Mouse (Mus musculus) forebrain, embryonic 14.5 days (tissue): Measurements from ENCODE around the gene Nav2. TPM values are rescaled to one million over a fixed set of nuclear protein-coding genes. Genes with fewer than 3 reads are reported as not detected.

Experiments used
- ATAC-seq: fragments of 200-750 bp; cut with Nextera tagmentation; 2 replicates; pipeline ENCODE4 v1.8.0; 2017; ENCODE audit warnings: mild to moderate bottlenecking, moderate library complexity
- DNase-seq: peaks from one replicate; pipeline ENCODE4 v3.0.0-alpha.2; 2015; ENCODE audit warnings: low spot score
- H3K27ac ChIP-seq: fragments of 300-500 bp; sonication (generic); 2 replicates; pipeline ENCODE4 v1.5.1; 2014; ENCODE audit warnings: low read depth, mild to moderate bottlenecking, control low read depth, low read length, moderate library complexity
- H3K27me3 ChIP-seq: fragments of 300-500 bp; sonication (generic); replicated peaks from 2 replicates; pipeline ENCODE4 v1.6.1; 2014; ENCODE audit warnings: low read length, control low read depth, mixed read lengths; ENCODE audit not compliant: control insufficient read depth, insufficient read depth
- H3K36me3 ChIP-seq: fragments of 300-500 bp; sonication (generic); 2 replicates; pipeline ENCODE4 v1.6.1; 2014; ENCODE audit warnings: low read length, control low read depth; ENCODE audit not compliant: control insufficient read depth, insufficient read depth
- H3K4me1 ChIP-seq: fragments of 300-500 bp; sonication (generic); 2 replicates; pipeline ENCODE4 v1.6.1; 2014; ENCODE audit warnings: antibody characterized with exemption, low read length, control low read depth; ENCODE audit not compliant: control insufficient read depth, insufficient read depth
- H3K4me2 ChIP-seq: fragments of 300-500 bp; sonication (generic); 2 replicates; pipeline ENCODE4 v1.6.1; 2014; ENCODE audit warnings: mild to moderate bottlenecking, control low read depth, low read length
- H3K4me3 ChIP-seq: fragments of 300-500 bp; sonication (generic); 2 replicates; pipeline ENCODE4 v1.5.1; 2014; ENCODE audit warnings: low read depth, low read length, control low read depth
- H3K9ac ChIP-seq: fragments of 300-500 bp; sonication (generic); 2 replicates; pipeline ENCODE4 v1.6.1; 2014; ENCODE audit warnings: mild to moderate bottlenecking, low read length, control low read depth, moderate library complexity
- H3K9me3 ChIP-seq: fragments of 300-500 bp; sonication (generic); replicated peaks from 2 replicates; pipeline ENCODE4 v1.6.1; 2016; ENCODE audit warnings: low read length, control low read depth, mixed read lengths; ENCODE audit not compliant: control insufficient read depth
- WGBS: fragments of 180-500 bp; shearing (Covaris S2); extraction: QIAGEN DNeasy Blood & Tissue Kit; methylation state at CpG from one replicate; pipeline ENCODE4 v1.1.7; 2014; 5-methylcytosine and 5-hydroxymethylcytosine counted together
- polyA plus RNA-seq: library from polyadenylated mRNA; unstranded; fragments of >200 nt; fragmentation: Nextera tagmentation; extraction: Ambion mirVana; gene quantifications from 2 replicates; pipeline ENCODE4 v1.2.1, GENCODE M21; 2014

Gene Nav2
- polyA plus RNA-seq, 1 experiment from 2014 or later = 6.3 TPM

- no peak for ATAC-seq
- DNase-seq = no peak
- 90% methylated on average over 12 of the region's 12 CpGs for WGBS
Measured at GRCm38 (mm10) chr7:49415716-49416115, 507.2 kb downstream of the Nav2 start.

GRCm38 (mm10) chr7:49418841-49419240, 510.3 kb downstream of the Nav2 start:
- Histone ChIP-seq H3K9ac (no peak overlapping the region), H3K4me1 (no peaks in the 10 kb centered on the region), H3K9me3 (no peaks in the 10 kb centered on the region), H3K27ac (no peak overlapping the region), H3K27me3 (no peaks in the 10 kb centered on the region), H3K36me3 (no peaks in the 10 kb centered on the region), H3K4me3 (no peak overlapping the region), H3K4me2 (no peak overlapping the region)
- DNase-seq (no peak), ATAC-seq (no peak)
- 82% methylated on average over 13 of the region's 13 CpGs for WGBS

More at GRCm38 (mm10) chr7:49415716-49416115, 507.2 kb downstream of the Nav2 start:
- no peaks in the 10 kb centered on the region for H3K36me3 ChIP-seq
- H3K9me3 ChIP-seq = no peaks in the 10 kb centered on the region
- no peak overlapping the region for H3K4me2 ChIP-seq
- H3K9ac ChIP-seq = no peak overlapping the region
- H3K27me3 ChIP-seq = no peaks in the 10 kb centered on the region
- H3K27ac ChIP-seq = no peak overlapping the region
- H3K4me1 ChIP-seq = no peaks in the 10 kb centered on the region
- no peak overlapping the region for H3K4me3 ChIP-seq

GRCm38 (mm10) chr7:49420139-49420802, 511.8 kb downstream of the Nav2 start:
- Histone ChIP-seq H3K9ac (no peak overlapping the region), H3K9me3 (no peaks in the 10 kb centered on the region), H3K36me3 (no peaks in the 10 kb centered on the region), H3K4me3 (no peak overlapping the region), H3K4me1 (no peaks in the 10 kb centered on the region), H3K27me3 (no peaks in the 10 kb centered on the region), H3K27ac (no peak overlapping the region), H3K4me2 (no peak overlapping the region)
- 89% methylated on average over 17 of the region's 17 CpGs for WGBS
- ATAC-seq = no peak
- DNase-seq = no peak

GRCm38 (mm10) chr7:49421261-49421660, 512.7 kb downstream of the Nav2 start:
- H3K9ac ChIP-seq = no peak overlapping the region
- H3K27me3 ChIP-seq = no peaks in the 10 kb centered on the region
- DNase-seq = no peak
- 72% methylated on average over 4 of the region's 4 CpGs for WGBS
- H3K36me3 ChIP-seq = no peaks in the 10 kb centered on the region
- no peak for ATAC-seq
- no peaks in the 10 kb centered on the region for H3K4me1 ChIP-seq
- no peak overlapping the region for H3K4me3 ChIP-seq
- no peak overlapping the region for H3K27ac ChIP-seq
- no peak overlapping the region for H3K4me2 ChIP-seq
- no peaks in the 10 kb centered on the region for H3K9me3 ChIP-seq

- Histone ChIP-seq H3K9ac (no peak overlapping the region), H3K36me3 (no peaks in the 10 kb centered on the region), H3K4me1 (no peaks in the 10 kb centered on the region), H3K27ac (no peak overlapping the region), H3K4me3 (no peak overlapping the region), H3K9me3 (no peaks in the 10 kb centered on the region), H3K4me2 (no peak overlapping the region), H3K27me3 (no peaks in the 10 kb centered on the region)
- DNase-seq = no peak
- 89% methylated on average over 6 of the region's 6 CpGs for WGBS
- no peak for ATAC-seq
Measured at GRCm38 (mm10) chr7:49423943-49424342, 515.4 kb downstream of the Nav2 start.

GRCm38 (mm10) chr7:49426060-49426459, 517.5 kb downstream of the Nav2 start:
- H3K27me3 ChIP-seq = no peaks in the 10 kb centered on the region
- H3K9ac ChIP-seq = peak overlapping the region; percentile 30; the same call in 1 of the 2 replicates
- no peaks in the 10 kb centered on the region for H3K4me1 ChIP-seq
- H3K27ac ChIP-seq = no peak overlapping the region
- no peaks in the 10 kb centered on the region for H3K36me3 ChIP-seq
- no peaks in the 10 kb centered on the region for H3K9me3 ChIP-seq
- peak; percentile 80 for DNase-seq
- WGBS = 39% methylated on average over 4 of the region's 4 CpGs
- H3K4me2 ChIP-seq = no peak overlapping the region
- H3K4me3 ChIP-seq = no peak overlapping the region
- ATAC-seq = peak; percentile 29; the same call in 1 of the 2 replicates

- H3K4me3 ChIP-seq = no peak overlapping the region
- WGBS = 41% methylated on average over 6 of the region's 6 CpGs
- DNase-seq (peak; percentile 36), ATAC-seq (no peak)
- H3K4me1 ChIP-seq = no peaks in the 10 kb centered on the region
- H3K27ac ChIP-seq = no peak overlapping the region
- H3K27me3 ChIP-seq = no peaks in the 10 kb centered on the region
- no peaks in the 10 kb centered on the region for H3K9me3 ChIP-seq
- no peaks in the 10 kb centered on the region for H3K36me3 ChIP-seq
- no peak overlapping the region for H3K9ac ChIP-seq
- H3K4me2 ChIP-seq = no peak overlapping the region
Measured at GRCm38 (mm10) chr7:49427843-49428242, 519.3 kb downstream of the Nav2 start.

- 72% methylated on average over 5 of the region's 5 CpGs for WGBS
- H3K4me1 ChIP-seq = no peaks in the 10 kb centered on the region
- no peak overlapping the region for H3K27ac ChIP-seq
- no peaks in the 10 kb centered on the region for H3K9me3 ChIP-seq
- H3K9ac ChIP-seq = no peak overlapping the region
- peak; percentile 46 for DNase-seq
- H3K4me3 ChIP-seq = no peak overlapping the region
- no peaks in the 10 kb centered on the region for H3K36me3 ChIP-seq
- H3K4me2 ChIP-seq = no peak overlapping the region
- ATAC-seq = peak; percentile 73
- no peaks in the 10 kb centered on the region for H3K27me3 ChIP-seq
Measured at GRCm38 (mm10) chr7:49428947-49429346, 520.4 kb downstream of the Nav2 start.

GRCm38 (mm10) chr7:49430808-49431207, 522.3 kb downstream of the Nav2 start:
- Histone ChIP-seq H3K4me3 (no peak overlapping the region), H3K4me2 (no peak overlapping the region), H3K36me3 (no peaks in the 10 kb centered on the region), H3K27me3 (no peaks in the 10 kb centered on the region), H3K9ac (no peak overlapping the region), H3K4me1 (no peaks in the 10 kb centered on the region), H3K9me3 (no peaks in the 10 kb centered on the region), H3K27ac (no peak overlapping the region)
- ATAC-seq = no peak
- no peak for DNase-seq
- 76% methylated on average over 7 of the region's 7 CpGs for WGBS
